Mouse (Mus musculus) limb, embryonic 10.5 days (tissue): ENCODE data around the gene Calml3. TPM values are rescaled to one million over a fixed set of nuclear protein-coding genes. Genes with fewer than 3 reads are reported as not detected.
"Not testable (repeated sequence)": the region's sequence is repeated elsewhere in the genome, so short reads cannot be mapped to it uniquely, and the experiment has no call there.

Experiments used
- DNase-seq: peaks from one replicate; pipeline ENCODE4 v3.0.0-alpha.2; 2017; ENCODE audit warnings: low spot score
- H3K27ac ChIP-seq: fragments of 300-500 bp; sonication (generic); 2 replicates; pipeline ENCODE4 v1.5.1; 2016; ENCODE audit warnings: mild to moderate bottlenecking
- H3K27me3 ChIP-seq: fragments of 300-500 bp; sonication (generic); 2 replicates; pipeline ENCODE4 v1.6.1; 2016; ENCODE audit warnings: low read depth, mild to moderate bottlenecking; ENCODE audit not compliant: poor library complexity, severe bottlenecking
- H3K36me3 ChIP-seq: fragments of 300-500 bp; sonication (generic); 2 replicates; pipeline ENCODE4 v1.6.1; 2016; ENCODE audit warnings: mild to moderate bottlenecking, moderate library complexity
- H3K4me1 ChIP-seq: fragments of 300-500 bp; sonication (generic); 2 replicates; pipeline ENCODE4 v1.6.1; 2016
- H3K4me3 ChIP-seq: fragments of 300-500 bp; sonication (generic); 2 replicates; pipeline ENCODE4 v1.5.1; 2016; ENCODE audit warnings: mild to moderate bottlenecking, moderate library complexity
- H3K9me3 ChIP-seq: fragments of 300-500 bp; sonication (generic); replicated peaks from 2 replicates; pipeline ENCODE4 v1.6.1; 2016; ENCODE audit warnings: mild to moderate bottlenecking
- WGBS: fragments of 180-500 bp; shearing (Covaris S2); methylation state at CpG from one replicate; pipeline ENCODE4 v1.1.7; 2016; 5-methylcytosine and 5-hydroxymethylcytosine counted together
- polyA plus RNA-seq: library from polyadenylated mRNA; unstranded; fragments of >200 nt; fragmentation: Nextera tagmentation; extraction: Ambion mirVana; gene quantifications from 2 replicates; pipeline ENCODE4 v1.2.1, GENCODE M21; 2016

The Calml3 gene
- not detected in 2 replicates for polyA plus RNA-seq

DNA sequence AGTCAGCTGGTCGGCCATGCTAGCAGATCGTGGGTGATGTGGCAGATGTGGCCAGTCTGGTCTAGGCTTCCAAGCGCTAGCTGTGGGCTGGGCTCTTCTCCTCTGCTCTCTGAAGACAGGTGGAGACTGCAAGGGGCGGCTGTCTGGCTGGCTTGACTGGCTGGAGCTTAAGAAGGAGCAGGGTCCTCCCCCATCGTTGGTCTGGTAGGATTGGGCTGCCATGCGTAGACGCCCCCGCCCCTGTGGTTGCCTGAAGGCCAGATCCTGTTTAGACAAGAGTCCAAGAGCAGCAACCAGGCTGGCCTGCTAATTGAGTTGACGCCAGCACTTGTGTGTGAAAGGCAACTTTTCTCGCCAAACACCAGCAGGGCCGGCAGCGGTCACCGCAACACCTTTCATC, at the start of gene Calml3:
TSS of gene Calml3 (minus strand) at position 131 of the 400 bp plus-strand sequence.
- Histone ChIP-seq H3K36me3 (no peaks in the 10 kb centered on the region), H3K4me1 (peaks cover 6% of the 10 kb centered on the region; the same call in 1 of the 2 replicates), H3K4me3 (no peak within 1 kb of the TSS), H3K27ac (no peak within 1 kb of the TSS), H3K9me3 (no peaks in the 10 kb centered on the region), H3K27me3 (no peaks in the 10 kb centered on the region)
- WGBS, result 86% methylated on average over 13 of the region's 13 CpGs
- peak; percentile 29 for DNase-seq

- 80% methylated on average over 1 of the region's 1 CpGs for WGBS
- Histone ChIP-seq H3K36me3 (no peaks in the 10 kb centered on the region), H3K4me3 (no peak overlapping the region), H3K9me3 (no peaks in the 10 kb centered on the region), H3K4me1 (no peaks in the 10 kb centered on the region), H3K27me3 (no peaks in the 10 kb centered on the region), H3K27ac (no peak overlapping the region)
- no peak for DNase-seq
Observed at GRCm38 (mm10) chr13:3850330-3850729, 46.2 kb upstream of the Calml3 start.

DNA sequence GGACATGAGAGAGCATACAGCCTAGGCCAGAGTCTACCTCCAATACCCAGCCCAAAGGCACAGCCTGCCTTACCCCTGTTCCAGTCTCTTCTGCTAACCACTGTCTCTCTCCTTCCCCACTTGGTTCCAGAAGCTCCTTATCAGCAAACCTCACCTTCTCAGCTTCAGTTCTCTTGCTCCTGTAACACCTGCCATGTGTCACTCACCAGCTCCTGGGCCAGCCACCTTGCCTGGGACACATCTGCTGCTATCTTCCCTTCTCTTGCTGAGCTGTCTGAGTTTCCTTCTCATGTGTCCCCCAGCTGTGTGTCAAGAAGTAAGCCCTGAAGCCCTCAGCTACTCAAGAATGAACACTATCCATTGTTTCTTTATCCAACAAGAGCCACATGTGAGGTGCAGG, 36.5 kb upstream of the Calml3 start:
- not testable (repeated sequence) for DNase-seq, H3K4me3 ChIP-seq, H3K27me3 ChIP-seq, H3K4me1 ChIP-seq, H3K9me3 ChIP-seq, H3K36me3 ChIP-seq, H3K27ac ChIP-seq

GRCm38 (mm10) chr13:3837312-3837807, 33.2 kb upstream of the Calml3 start, which contains the start of gene Calm4:
TSS of gene Calm4 (plus strand) at chr13:3837757.
- not testable (repeated sequence) for H3K27me3 ChIP-seq, H3K27ac ChIP-seq, DNase-seq, H3K4me1 ChIP-seq, H3K4me3 ChIP-seq, H3K36me3 ChIP-seq, H3K9me3 ChIP-seq

DNA sequence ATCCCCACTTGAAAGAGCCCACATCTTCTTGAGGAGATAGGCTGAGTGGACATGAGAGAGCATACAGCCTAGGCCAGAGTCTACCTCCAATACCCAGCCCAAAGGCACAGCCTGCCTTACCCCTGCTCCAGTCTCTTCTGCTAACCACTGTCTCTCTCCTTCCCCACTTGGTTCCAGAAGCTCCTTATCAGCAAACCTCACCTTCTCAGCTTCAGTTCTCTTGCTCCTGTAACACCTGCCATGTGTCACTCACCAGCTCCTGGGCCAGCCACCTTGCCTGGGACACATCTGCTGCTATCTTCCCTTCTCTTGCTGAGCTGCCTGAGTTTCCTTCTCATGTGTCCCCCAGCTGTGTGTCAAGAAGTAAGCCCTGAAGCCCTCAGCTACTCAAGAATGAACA, 29.5 kb upstream of the Calml3 start:
- H3K4me1 ChIP-seq, H3K4me3 ChIP-seq, DNase-seq, H3K9me3 ChIP-seq, H3K27ac ChIP-seq, H3K36me3 ChIP-seq, H3K27me3 ChIP-seq: not testable (repeated sequence)

DNA sequence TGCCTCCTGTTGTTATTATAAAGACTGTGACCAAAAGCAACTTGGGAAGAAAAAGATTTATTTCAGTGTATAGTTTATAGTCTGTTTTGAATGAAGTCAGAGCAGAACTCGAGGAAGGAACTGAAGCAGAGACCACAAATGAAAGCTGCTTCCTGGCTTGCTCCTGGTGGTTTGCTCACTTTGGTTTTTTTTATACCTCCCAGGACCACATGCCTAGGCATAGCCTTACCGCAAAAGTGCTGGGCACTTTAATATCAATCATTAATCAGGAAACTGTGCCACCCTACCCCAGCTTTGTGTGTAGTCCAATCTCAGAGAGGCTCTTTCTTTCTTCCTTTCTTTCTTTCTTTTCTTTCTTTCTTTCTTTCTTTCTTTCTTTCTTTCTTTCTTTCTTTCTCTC, 28.3 kb upstream of the Calml3 start:
- Histone ChIP-seq H3K4me3 (no peak overlapping the region), H3K9me3 (no peaks in the 10 kb centered on the region), H3K27ac (no peak overlapping the region), H3K27me3 (no peaks in the 10 kb centered on the region), H3K4me1 (no peaks in the 10 kb centered on the region), H3K36me3 (no peaks in the 10 kb centered on the region)
- WGBS, result 71% methylated on average over 2 of the region's 2 CpGs
- DNase-seq, result no peak

GRCm38 (mm10) chr13:3831994-3832393, 27.9 kb upstream of the Calml3 start:
- no peaks in the 10 kb centered on the region for H3K4me1 ChIP-seq
- WGBS, result 60% methylated on average over 1 of the region's 1 CpGs
- no peaks in the 10 kb centered on the region for H3K36me3 ChIP-seq
- no peaks in the 10 kb centered on the region for H3K9me3 ChIP-seq
- no peak overlapping the region for H3K4me3 ChIP-seq
- no peaks in the 10 kb centered on the region for H3K27me3 ChIP-seq
- no peak overlapping the region for H3K27ac ChIP-seq
- DNase-seq, result no peak

GRCm38 (mm10) chr13:3831546-3831945, 27.4 kb upstream of the Calml3 start:
- H3K4me1 ChIP-seq, result no peaks in the 10 kb centered on the region
- no peak overlapping the region for H3K4me3 ChIP-seq
- no peak for DNase-seq
- no peaks in the 10 kb centered on the region for H3K36me3 ChIP-seq
- no peak overlapping the region for H3K27ac ChIP-seq
- 83% methylated on average over 5 of the region's 5 CpGs for WGBS
- H3K9me3 ChIP-seq, result no peaks in the 10 kb centered on the region
- H3K27me3 ChIP-seq, result no peaks in the 10 kb centered on the region

DNA sequence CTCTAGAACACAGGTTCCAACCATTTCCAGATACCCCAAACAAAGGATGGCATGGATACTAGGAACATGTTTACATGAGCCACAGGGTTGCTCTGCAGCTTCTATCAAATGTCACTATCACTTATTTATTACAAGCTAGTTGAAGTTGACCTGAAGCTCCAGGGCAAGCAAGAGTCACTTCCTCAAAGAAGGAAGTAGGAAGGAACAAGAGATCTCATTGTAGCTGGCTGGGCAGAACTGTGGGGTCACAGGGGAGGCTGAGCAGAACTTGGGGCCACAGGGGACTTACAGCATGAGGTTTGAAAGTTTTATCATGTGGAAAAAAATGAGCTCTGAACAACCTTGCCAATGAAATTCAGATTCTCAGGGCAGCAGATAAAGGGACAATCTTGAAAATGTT, 21.6 kb upstream of the Calml3 start:
- H3K27me3 ChIP-seq, result no peaks in the 10 kb centered on the region
- no peaks in the 10 kb centered on the region for H3K9me3 ChIP-seq
- H3K4me3 ChIP-seq, result no peak overlapping the region
- no peaks in the 10 kb centered on the region for H3K36me3 ChIP-seq
- DNase-seq, result no peak
- no peak overlapping the region for H3K27ac ChIP-seq
- H3K4me1 ChIP-seq, result no peaks in the 10 kb centered on the region

DNA sequence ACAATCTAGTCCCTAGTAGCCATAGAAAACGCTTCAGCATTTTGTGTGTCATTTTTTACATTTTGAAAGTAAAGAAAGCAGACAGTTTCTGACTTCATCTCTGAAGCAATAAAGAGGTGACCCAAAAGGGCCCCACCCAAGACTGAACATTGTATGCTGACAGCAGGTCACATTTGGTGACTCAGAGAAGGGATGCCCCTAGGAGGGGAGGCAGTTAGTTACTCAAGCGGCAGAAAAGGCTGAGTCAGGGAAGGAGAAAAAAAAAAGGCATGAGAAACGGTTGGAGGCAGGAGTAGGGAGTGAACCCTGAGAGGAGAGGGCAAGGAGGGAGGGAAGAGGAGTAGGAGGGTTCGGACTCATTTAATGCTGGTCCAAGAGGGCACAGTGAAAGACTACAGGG, 18.0 kb upstream of the Calml3 start:
- H3K4me1 ChIP-seq, result no peaks in the 10 kb centered on the region
- no peak for DNase-seq
- H3K4me3 ChIP-seq, result no peak overlapping the region
- H3K9me3 ChIP-seq, result no peaks in the 10 kb centered on the region
- no peaks in the 10 kb centered on the region for H3K27me3 ChIP-seq
- no peaks in the 10 kb centered on the region for H3K36me3 ChIP-seq
- no peak overlapping the region for H3K27ac ChIP-seq
- WGBS, result 73% methylated on average over 4 of the region's 4 CpGs

DNA sequence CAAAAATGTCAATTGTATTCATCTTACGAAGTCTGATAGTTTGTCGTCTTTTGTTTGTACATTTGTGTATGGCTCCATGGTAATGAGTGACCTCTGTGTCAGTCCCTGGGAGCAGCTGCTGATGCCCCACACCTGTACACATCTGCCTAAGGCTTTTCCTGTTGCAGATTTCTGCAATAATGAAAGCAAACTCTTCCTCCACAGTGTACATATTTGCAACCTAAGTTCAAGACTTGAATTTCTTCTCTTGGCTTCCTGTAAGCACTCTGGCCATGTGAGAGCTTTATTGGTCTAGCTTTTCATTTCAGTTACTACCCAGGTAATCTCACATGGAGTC, 14.6 kb upstream of the Calml3 start:
- Histone ChIP-seq H3K27ac (no peak overlapping the region), H3K4me1 (no peaks in the 10 kb centered on the region), H3K9me3 (no peaks in the 10 kb centered on the region), H3K36me3 (no peaks in the 10 kb centered on the region), H3K4me3 (no peak overlapping the region), H3K27me3 (no peaks in the 10 kb centered on the region)
- WGBS, result 88% methylated on average over 2 of the region's 2 CpGs
- no peak for DNase-seq

- Histone ChIP-seq H3K4me3 (no peak overlapping the region), H3K27me3 (no peaks in the 10 kb centered on the region), H3K9me3 (no peaks in the 10 kb centered on the region), H3K4me1 (no peaks in the 10 kb centered on the region), H3K27ac (no peak overlapping the region), H3K36me3 (no peaks in the 10 kb centered on the region)
- DNase-seq, result no peak
- 85% methylated on average over 5 of the region's 5 CpGs for WGBS
Observed at GRCm38 (mm10) chr13:3818012-3818739, 14.1 kb upstream of the Calml3 start.

DNA sequence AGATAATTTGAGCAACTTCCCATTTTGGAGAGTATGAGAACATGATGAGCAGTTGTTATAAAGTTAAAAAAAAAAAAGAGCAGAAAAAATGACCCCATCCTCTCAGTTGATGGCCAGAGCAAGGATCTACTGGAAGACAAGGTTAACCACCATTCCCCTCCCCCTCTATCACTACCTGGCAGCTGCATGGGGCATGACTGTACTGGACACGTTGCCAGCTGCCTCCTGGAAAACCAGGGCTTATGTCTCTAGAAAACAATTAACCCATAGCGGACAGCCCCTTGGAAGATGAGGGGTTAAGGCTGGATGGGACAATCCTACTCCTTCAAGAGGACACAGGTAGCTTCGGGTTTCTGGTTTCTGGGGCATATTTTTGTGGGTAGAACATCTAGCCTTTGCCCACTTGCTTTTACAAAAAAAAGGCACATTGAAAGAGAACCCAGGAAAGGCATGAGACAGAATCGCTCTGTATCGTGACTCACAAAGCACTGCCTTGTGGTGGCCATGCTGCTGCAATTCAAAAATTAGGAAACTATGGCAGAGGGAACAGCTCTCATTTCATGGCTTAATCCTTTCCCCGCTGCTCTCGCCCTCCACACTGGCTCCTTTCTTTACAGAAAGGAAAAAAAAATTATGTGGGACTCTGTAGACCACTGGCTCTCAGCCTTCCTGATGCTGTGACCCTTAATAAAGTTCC, 3.2 kb upstream of the Calml3 start:
- Histone ChIP-seq H3K4me1 (no peaks in the 10 kb centered on the region), H3K27ac (no peak overlapping the region), H3K4me3 (no peak overlapping the region), H3K36me3 (no peaks in the 10 kb centered on the region), H3K9me3 (no peaks in the 10 kb centered on the region), H3K27me3 (no peaks in the 10 kb centered on the region)
- DNase-seq, result no peak
- WGBS, result 86% methylated on average over 7 of the region's 7 CpGs
